Mouse (Mus musculus): ENCODE measurements around the gene Gm10190.
"Not testable (repeated sequence)": the region's sequence is repeated elsewhere in the genome, so short reads cannot be mapped to it uniquely, and the experiment has no call there.

The Gm10190 gene

DNA sequence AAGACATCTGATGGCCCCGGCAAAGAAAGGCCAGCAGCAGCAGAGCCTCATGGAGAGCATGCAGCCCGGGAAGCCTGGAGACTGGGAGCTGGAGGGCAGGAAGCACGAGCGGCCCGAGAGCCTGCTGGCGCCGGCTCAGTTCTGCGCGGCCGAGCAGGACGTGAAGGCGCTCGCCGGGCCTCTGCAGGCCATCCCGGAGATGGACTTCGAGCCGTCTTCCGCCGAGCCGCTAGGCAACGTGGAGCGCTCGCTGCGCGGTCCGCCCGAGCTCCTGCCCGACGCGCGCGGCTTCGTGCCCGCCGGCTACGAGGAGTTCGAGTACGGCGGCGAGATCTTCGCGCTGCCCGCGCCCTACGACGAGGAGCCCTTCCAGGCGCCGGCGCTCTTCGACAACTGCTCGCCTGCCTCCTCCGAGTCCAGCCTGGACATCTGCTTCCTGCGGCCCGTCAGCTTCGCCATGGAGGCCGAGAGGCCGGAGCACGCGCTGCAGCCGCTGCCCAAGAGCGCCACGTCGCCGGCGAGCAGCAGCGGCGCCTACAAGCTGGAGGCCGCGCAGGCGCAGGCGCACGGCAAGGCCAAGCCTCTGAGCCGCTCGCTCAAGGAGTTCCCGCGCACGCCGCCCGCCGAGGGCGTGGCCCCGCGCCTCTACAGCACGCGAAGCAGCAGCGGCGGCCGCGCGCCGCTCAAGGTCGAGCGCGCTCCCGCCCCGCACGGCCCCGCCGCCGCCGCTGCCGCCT is at the start of gene Gm10190:
TSS of gene Gm10190 (minus strand) at position 553 of the 737 bp plus-strand sequence.
- DNase-seq (ENCODE audit: low read depth) = peak; percentile 49

DNA sequence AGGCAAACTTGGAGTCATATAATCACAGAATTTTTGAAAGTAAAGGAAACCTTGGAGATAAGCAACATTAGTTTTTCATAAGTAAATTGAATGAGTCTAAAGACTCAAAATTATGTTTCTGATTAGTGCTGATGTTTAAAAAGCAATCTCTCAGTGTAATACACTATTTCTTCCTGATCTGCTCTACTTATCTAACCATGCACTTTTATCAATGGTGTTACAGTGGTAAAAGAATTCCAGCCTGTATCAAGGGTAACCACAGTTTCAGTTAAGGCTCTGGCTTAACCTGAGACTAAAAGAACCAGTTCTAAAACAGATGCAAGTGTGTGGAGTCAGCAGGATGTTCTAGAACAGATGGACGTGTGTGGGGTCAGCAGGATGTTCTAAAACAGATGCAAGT is 47.7 kb upstream of the Gm10190 start:
- DNase-seq (ENCODE audit: low read depth) = no peak

DNA sequence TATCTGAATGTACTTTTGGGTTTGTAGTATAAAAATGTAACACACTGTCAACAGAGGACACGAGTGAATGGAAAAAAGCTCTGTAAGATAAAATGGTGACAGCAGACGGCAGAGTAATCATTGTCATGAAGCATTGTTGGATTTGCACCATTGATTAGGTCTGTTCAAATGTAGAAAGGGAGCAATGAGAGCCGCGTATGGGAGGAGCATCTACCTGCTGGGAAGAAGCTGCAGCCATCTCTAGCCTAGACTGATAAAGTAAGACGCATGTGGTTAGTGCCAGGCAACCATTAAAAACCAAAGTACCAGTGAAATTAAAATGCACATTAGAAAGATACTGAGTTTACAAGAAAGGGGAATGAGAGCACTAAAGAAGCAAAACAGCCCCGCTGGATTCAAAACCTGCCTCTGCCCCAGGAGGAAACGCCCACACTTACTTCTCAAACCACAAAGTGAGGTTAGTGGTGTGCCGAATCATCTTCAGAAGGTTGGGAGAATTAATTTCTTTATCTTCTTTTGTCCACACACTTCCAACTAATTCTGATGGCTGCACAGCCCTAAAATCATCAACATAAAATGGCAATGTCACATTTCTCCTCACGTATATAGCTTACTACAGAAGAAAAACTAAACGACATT is 45.4 kb upstream of the Gm10190 start:
- no peak for DNase-seq (ENCODE audit: low read depth)

DNA sequence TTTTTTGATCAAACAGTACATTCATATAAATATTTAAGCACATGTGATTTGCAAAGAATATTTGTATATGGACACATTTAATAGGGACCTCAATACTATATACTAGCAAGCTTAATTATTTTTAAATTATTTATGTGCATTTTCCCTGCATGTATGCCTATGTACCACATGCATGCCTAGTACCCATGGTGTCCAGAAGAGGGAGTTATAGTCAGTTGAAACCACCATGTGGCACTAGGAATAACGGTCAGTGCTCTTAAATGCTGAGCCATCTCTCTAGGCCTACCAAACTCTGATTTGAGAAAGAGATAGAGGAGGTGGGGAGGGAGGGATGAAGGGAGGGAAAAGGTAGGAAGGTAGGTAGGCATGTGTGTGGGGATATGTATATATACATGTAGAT is 37.8 kb upstream of the Gm10190 start:
- DNase-seq (ENCODE audit: low read depth) = no peak

DNA sequence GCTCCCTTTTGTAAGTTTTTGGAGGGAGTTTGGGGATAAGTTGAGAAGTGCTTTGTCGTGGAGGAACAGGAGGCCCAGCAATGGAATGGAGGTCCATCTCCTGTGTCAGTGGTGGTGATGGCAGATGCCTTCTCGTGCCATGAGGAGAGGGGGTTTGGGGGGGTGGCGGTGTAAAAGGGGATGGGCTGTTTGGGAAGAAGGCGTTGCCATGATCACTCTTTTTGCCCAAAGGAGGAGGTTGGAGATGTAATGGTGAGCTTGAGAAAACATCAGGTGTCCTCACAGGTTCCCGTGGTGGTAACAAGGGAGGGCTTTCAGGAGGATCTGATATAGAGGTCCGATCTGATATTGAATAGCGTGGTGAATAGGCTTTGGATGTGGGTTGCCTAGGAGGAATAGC is 24.9 kb upstream of the Gm10190 start:
- DNase-seq (ENCODE audit: low read depth) = no peak

DNA sequence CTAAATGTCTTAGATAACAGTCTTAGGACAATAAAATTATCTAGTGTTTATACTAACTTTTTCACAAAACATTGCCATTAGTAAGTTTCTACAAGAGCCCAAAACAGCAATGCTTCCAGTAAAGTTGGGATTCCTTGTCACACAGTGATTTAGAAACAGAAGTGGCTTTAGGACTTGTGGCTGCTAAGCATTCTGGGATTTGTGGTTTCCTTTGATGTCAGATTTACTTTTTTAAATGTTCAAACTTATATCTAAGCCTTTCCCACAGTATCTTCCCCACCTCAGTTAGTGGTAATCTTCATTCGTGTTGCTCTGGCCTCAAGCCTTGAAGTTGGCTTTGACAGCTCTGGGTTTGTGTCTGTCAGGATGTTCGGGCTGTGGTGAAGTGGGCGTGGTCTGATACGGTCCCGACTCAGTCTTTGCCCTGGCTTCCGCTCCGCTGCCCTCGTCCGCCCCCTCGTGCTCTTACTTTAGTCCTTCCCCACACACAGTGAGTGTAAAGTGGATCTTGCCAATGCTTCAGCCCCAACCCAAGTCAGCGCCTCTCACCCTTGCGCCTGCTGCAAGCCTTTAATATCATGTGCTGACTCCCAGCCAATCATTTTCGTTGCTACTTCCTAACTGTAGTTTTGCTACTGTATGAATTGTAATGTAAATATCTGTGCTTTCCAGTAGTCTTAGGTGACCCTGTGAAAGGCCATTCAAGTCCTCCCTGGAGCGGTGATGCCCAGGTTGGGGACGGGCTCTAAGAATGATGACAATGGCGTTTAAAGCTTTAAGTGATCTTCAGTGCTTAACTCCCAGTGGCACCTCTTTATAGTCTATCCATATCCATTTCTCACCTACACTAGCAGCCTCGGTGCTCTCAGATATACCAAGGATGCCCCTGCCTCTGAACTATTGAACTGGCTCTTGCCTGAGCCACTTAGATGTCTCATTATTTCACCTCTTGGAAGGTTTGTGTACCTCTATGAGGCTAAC is 18.4 kb upstream of the Gm10190 start:
- DNase-seq (ENCODE audit: low read depth) = peak; percentile 51

DNA sequence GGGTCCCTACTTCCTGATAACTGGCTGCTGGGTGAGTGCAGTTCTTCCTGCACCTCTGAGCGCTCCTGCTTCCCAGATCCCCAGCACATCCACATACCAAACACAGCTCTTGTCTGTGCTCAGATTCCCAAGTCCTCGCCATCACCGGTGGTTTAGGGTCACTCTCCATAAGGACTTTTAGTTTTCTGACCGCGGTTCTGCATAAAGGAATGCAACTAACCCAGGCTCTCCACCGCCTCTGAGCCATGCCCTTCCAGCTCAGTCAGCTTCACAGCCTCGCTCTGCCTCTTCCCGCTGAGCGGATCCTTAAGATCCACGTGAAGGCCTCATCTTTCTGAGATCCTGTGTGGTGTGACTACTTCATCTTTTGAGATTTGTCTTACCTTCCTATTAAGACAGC is 16.7 kb upstream of the Gm10190 start:
- DNase-seq (ENCODE audit: low read depth) = no peak

DNA sequence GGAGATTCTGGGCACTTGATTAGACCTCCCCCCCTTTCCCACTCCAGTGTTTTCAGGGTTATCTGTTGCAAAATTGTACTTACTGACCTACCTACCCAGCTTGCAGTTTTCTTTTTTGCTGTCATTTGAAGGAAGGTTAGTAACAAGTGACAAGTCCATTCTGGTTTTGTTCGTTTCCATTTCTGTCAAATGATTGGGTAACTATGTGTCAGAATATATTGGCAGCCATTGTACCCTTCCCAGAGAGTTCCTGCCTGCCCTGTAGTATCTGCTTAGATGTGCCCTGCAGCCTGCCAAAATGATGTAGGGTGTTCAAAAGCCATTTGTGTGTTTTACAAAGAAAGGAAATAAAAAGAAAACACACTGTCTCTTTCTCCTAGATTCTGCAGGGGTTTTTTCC is 12.3 kb upstream of the Gm10190 start:
- no peak for DNase-seq (ENCODE audit: low read depth)

DNA sequence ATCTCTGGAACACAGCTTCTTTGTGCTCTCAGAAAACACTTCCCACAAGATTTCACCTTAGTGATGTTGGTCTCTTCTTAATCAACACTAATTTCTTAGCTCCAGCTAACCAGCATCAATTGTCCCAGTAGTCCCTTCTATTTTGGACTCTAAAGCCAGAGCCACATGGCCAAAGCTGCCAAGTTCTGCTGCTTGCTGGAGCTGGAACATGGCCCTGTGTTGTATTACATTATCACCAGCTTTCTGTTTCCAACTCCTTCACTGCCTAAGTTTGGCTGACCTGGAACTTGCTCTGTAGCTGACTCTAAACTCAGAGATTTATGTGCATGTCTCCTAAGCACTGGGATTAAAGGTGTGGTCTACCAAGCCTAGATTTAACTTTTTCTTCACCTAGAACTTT is 5.0 kb upstream of the Gm10190 start:
- DNase-seq (ENCODE audit: low read depth) = not testable (repeated sequence)

DNA sequence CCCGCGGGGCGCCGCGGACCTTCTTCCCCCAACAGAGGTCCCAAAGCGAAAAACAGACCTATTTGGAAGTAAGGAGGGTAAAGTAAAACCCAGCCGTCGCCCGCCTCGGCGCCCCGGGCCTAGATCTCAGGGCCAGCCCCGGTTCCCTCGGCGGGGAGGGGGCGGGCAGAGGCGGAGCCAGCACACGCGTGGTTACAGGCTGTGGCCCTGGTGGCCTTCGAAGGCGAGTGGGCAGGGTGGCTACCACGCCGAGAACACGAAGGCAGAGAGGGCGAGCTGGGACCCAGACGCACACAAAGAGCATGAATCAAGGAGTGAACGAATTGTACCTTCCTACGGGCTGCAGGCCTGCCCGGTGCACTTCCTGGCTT is 370 bp upstream of the Gm10190 start:
- no peak for DNase-seq (ENCODE audit: low read depth)

DNA sequence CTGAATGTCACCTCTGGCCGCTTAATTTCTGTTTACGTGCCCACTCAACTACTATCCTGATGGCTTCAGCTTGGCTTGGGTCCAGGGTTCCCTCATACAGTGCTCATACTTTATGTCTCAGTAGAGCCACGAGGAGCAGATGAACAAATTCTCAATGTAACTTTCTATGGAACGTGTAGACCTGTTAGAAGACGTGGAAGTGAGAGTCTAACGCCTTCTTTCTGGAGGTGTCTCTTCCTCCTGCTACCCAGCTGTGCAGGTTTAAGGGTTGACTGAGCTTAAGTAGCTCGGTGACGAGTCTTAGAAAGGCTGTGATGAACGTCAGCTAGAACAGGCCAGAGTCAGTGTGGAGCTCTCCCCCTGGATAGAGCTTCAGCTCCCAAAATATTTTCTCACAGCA is 4.7 kb downstream of the Gm10190 start:
- DNase-seq (ENCODE audit: low read depth) = no peak

DNA sequence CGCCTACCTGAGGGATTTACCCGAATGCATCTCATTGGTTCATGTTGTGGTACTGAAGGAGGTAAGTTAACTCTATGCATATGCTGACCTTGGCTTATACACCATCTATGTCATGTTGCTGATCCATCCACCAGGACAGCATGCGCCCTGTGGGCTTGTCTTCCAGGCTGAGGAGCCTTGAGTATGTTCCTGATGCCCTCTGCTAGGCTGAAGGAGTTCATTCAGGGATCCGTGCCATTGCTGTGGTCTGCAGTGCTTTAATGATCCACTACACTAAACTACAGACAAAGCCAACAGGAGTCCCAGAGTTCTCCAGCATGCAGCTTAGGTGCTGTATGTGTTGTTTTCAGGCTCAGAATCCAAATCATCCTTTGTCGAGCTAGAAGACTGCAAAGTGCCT is 6.1 kb downstream of the Gm10190 start:
- no peak for DNase-seq (ENCODE audit: low read depth)

DNA sequence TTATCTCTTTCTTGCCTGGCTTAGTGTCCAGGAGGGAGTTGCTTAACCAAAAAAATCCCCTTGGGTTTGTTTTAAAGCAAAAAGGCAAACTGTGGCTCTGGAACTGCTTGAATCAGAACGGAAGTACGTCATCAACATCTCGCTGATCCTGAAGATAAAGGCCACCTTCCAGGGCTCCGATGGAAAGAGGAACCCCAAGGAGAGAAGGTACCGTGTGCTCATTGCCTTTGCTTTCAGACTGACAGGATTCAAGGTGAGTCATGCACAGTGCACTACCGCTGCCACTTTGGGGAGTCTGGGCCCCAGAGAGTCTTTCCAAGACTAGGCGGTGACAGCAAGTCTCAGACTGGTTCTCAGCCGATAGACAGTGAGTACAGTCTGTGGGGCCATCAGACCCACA is 13.1 kb downstream of the Gm10190 start:
- no peak for DNase-seq (ENCODE audit: low read depth)

DNA sequence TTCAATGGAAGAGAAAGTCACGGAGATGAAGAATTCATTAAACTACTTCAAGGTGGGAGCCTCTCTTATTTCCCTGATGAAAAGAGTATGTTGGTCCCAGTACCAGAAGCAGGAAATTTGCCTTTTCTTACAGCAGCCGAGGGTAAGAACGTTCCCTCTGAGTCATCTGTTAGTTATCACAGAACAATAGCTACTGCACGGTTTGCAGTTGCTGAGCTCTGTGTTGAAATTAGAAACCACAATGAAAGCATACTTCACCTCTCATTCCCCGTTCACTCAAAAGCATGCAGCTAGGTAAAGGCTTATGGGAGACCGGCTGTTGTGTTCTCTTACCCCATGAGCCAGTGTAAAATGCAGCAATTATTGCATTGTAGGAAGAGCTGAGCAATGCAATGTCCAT is 26.1 kb downstream of the Gm10190 start:
- DNase-seq (ENCODE audit: low read depth) = no peak

DNA sequence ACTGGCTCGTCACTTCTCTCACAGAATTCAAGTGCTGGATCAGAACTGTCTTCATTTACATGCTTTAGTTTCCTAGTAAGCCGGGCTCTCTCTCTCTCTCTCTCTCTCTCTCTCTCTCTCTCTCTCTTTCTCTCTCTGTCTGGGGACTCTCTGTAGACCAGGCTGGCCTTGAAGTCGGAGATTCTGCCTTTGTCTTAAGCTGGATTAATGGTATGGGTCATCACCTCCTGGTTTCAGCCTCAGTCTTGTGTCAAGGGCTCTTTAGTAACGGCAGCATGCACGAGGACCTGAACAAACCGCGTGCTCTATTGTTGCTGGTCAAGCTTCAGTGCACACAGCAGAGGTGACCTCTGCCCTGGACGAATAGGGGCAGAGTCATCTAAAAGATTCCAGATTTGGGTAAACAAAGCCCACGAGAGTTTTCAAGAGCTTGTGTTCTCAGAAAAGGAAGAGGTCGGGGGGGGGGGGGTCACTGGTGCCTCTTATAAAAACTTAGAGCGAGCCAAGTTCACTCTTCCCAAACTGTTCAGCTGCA is 26.7 kb downstream of the Gm10190 start:
- no peak for DNase-seq (ENCODE audit: low read depth)

DNA sequence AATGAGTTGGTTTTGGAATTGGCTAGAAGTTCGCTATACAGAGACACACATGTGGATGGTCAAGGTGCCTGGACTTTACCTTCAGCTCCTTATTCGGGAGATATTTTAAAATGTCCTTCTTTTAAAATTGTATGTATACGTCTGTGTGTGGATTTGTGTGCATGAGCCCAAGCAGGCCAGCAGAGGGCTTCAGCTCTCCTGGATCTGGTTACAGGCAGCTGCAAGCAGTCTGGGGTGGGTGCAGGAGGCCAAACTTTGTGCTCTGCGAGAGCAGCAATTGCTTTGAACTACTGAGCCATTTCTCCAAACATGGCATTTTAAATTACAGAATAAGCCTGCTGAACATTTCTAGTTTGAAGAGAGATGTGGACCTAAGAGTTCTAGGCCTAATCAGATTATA is 28.1 kb downstream of the Gm10190 start:
- DNase-seq (ENCODE audit: low read depth) = no peak

DNA sequence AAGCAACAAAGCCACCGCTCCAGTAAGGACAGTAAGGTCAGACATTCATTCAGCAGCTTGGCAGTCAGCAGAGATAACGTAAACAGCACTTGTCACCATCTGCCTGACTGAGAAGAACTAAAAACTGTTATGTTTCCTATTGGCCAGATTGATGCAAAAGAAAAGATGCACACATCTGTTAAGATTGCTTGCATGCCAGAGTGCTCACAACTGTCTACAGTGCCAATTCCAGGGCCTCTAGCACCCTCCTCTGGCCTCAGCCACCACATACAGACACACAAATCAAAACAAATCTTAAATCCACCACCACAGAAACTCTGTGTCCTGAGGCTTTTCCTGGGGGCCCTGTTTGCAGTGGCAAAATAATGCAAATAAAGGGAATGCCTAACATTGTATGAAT is 41.0 kb downstream of the Gm10190 start:
- no peak for DNase-seq (ENCODE audit: low read depth)

DNA sequence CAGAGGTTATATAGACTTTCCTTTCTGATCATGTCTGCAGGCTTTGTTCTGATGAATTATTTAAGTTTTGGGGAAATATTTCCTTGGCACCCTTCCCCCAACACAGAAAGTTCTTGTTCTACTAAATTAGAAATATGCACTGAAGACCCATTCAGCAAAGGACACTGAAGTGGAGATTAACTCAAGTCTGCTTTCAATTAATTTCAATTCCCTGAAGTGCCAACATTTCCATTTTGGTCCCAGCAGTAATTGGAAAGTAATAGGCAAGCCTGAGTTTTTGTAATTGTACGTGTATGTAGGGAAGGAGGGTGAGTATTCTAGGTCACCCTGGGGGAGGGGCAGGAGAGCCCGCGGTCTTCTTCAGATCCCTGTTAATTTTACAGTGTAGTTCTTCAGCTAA is 46.9 kb downstream of the Gm10190 start:
- DNase-seq (ENCODE audit: low read depth) = no peak

DNA sequence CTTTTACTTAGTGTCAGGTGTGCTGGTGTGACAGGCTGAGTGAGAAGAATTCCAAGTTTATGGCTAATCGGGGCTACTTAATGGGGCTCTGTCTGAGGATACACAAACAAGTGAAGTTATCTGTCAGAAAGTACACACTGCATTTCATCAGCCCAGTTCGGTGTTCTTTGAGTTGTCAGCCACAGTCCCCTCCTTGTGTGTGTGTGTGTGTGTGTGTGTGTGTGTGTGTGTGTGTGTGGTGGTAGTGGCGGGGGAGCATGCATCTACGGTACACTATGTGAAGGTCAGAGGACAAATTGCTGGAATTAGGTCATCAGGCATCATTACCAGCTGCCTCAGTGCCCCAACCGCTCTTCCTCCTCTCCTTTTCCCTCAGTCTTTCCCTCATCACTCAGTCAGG is 47.9 kb downstream of the Gm10190 start:
- no peak for DNase-seq (ENCODE audit: low read depth)

DNA sequence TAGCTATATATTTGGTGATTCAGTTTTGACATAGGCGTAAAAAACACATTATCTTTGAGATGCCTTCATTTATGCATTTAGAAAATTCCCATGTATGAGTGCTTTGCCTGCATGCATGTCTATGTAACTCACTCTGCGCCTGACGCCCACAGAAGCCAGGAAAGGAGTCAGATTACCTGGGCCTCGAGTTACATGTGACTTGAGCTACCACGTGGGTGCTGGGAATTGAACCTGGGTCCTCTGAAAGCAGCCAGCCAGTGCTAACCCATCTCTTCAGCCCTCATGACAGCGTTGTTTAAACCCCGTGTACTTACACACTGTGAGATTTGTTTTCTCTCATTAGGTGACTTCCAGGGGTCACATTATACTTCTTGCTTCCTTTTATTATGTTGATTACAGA is 48.8 kb downstream of the Gm10190 start:
- no peak for DNase-seq (ENCODE audit: low read depth)

DNA sequence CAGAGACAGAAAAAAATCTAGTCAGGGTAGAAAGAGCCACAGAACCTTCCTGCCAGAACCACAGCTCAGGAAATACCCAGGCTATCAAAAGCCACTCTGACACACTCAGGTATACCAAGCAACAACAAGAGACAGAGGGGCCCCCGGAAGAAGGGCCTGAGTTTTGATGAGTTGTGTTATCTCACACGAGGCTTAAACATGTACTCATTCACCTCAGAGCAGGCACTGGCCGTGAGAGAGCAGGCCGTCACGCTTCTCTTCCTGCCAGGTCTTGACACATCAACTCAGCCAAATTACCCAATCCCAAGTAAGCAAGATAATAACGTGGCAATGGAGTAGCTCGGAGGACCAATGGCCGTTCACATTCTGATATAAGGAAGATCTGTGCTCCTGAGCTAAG is 49.7 kb downstream of the Gm10190 start:
- no peak for DNase-seq (ENCODE audit: low read depth)
